Mouse (Mus musculus) lung, postnatal 0 days (tissue): Measurements from ENCODE around the gene Fst. TPM values are rescaled to one million over a fixed set of nuclear protein-coding genes. Genes with fewer than 3 reads are reported as not detected.

ENCODE experiments used
- ATAC-seq: fragments of 200-750 bp; cut with Nextera tagmentation; 2 replicates; pipeline ENCODE4 v1.8.0; 2017; ENCODE audit warnings: moderate library complexity
- DNase-seq: peaks from one replicate; pipeline ENCODE4 v3.0.0-alpha.2; 2016; ENCODE audit warnings: low spot score
- H3K27ac ChIP-seq: fragments of 300-500 bp; sonication (generic); 2 replicates; pipeline ENCODE4 v1.5.1; 2014; ENCODE audit warnings: antibody characterized with exemption, mild to moderate bottlenecking, low read length, mixed read lengths
- H3K27me3 ChIP-seq: fragments of 300-500 bp; sonication (generic); replicated peaks from 2 replicates; pipeline ENCODE4 v1.6.1; 2014; ENCODE audit warnings: low read length, mixed read lengths; ENCODE audit not compliant: insufficient read depth
- H3K36me3 ChIP-seq: fragments of 300-500 bp; sonication (generic); 2 replicates; pipeline ENCODE4 v1.6.1; 2014; ENCODE audit warnings: low read length, mixed read lengths; ENCODE audit not compliant: insufficient read depth
- H3K4me1 ChIP-seq: fragments of 300-500 bp; sonication (generic); 2 replicates; pipeline ENCODE4 v1.6.1; 2014; ENCODE audit warnings: antibody characterized with exemption, low read depth, low read length, mixed read lengths; ENCODE audit not compliant: insufficient read depth
- H3K4me2 ChIP-seq: fragments of 300-500 bp; sonication (generic); replicated peaks from 2 replicates; pipeline ENCODE4 v1.6.1; 2014; ENCODE audit warnings: low read depth, mild to moderate bottlenecking, low read length, moderate library complexity, mixed read lengths
- H3K4me3 ChIP-seq: fragments of 300-500 bp; sonication (generic); 2 replicates; pipeline ENCODE4 v1.5.1; 2014; ENCODE audit warnings: low read depth, low read length
- H3K9ac ChIP-seq: fragments of 300-500 bp; sonication (generic); replicated peaks from 2 replicates; pipeline ENCODE4 v1.6.1; 2014; ENCODE audit warnings: low read depth, mild to moderate bottlenecking
- H3K9me3 ChIP-seq: fragments of 300-500 bp; sonication (generic); 2 replicates; pipeline ENCODE4 v1.6.1; 2016; ENCODE audit warnings: low read length, mixed read lengths
- CTCF ChIP-seq: IDR thresholded peaks from 2 replicates; pipeline ENCODE4 v1.5.1; 2016; ENCODE audit warnings: antibody characterized with exemption, mild to moderate bottlenecking
- EP300 ChIP-seq: IDR thresholded peaks from 2 replicates; pipeline ENCODE4 v1.6.1; 2016; ENCODE audit warnings: antibody characterized with exemption, mild to moderate bottlenecking, control low read depth
- WGBS: fragments of 180-500 bp; shearing (Covaris S2); extraction: QIAGEN DNeasy Blood & Tissue Kit; methylation state at CpG from one replicate; pipeline ENCODE4 v1.1.7; 2014; 5-methylcytosine and 5-hydroxymethylcytosine counted together
- polyA plus RNA-seq: library from polyadenylated mRNA; unstranded; fragments of >200 nt; fragmentation: Nextera tagmentation; extraction: Ambion mirVana; gene quantifications from 2 replicates; pipeline ENCODE4 v1.2.1, GENCODE M21; 2015

The Fst gene
- 3.3 and 4.5 TPM in 2 replicates for polyA plus RNA-seq

- no peaks in the 10 kb centered on the region for H3K36me3 ChIP-seq
- no peak within 1 kb of the TSS for H3K27ac ChIP-seq
- no peaks in the 10 kb centered on the region for H3K9me3 ChIP-seq
- H3K27me3 ChIP-seq, result peaks cover 23% of the 10 kb centered on the region; the same call in 1 of the 2 replicates
- ATAC-seq, result peak; percentile 53
- no peak for TF ChIP-seq CTCF
- TF ChIP-seq EP300, result no peak
- under 1% methylated on average over 48 of the region's 77 CpGs for WGBS
- peak within 1 kb of the TSS; percentile 57 for H3K4me3 ChIP-seq
- peak within 1 kb of the TSS; percentile 97 for H3K4me2 ChIP-seq
- DNase-seq, result peak; percentile 22
- H3K4me1 ChIP-seq, result peaks cover 7% of the 10 kb centered on the region; the same call in 1 of the 2 replicates
- H3K9ac ChIP-seq, result no peak within 1 kb of the TSS
Observed at GRCm38 (mm10) chr13:114458886-114459700, at the start of gene Fst. Gene Fst, minus strand, starts transcription at chr13:114458951.

- Histone ChIP-seq H3K9ac (no peak overlapping the region), H3K36me3 (no peaks in the 10 kb centered on the region), H3K4me2 (no peak overlapping the region), H3K4me1 (no peaks in the 10 kb centered on the region), H3K27ac (no peak overlapping the region), H3K27me3 (no peaks in the 10 kb centered on the region), H3K9me3 (no peaks in the 10 kb centered on the region), H3K4me3 (no peak overlapping the region)
- no peak for TF ChIP-seq CTCF
- TF ChIP-seq EP300, result no peak
- DNase-seq (no peak), ATAC-seq (no peak)
- WGBS, result 49% methylated on average over 3 of the region's 3 CpGs
Observed at GRCm38 (mm10) chr13:114493826-114494225, 35.1 kb upstream of the Fst start.

- WGBS, result 51% methylated on average over 7 of the region's 7 CpGs
- DNase-seq (no peak), ATAC-seq (no peak)
Observed at GRCm38 (mm10) chr13:114488178-114488577, 29.4 kb upstream of the Fst start.

GRCm38 (mm10) chr13:114478329-114478728 lies 19.6 kb upstream of the Fst start:
- 87% methylated on average over 4 of the region's 4 CpGs for WGBS
- Histone ChIP-seq H3K4me1 (no peaks in the 10 kb centered on the region), H3K4me2 (no peak overlapping the region), H3K27ac (no peak overlapping the region), H3K36me3 (no peaks in the 10 kb centered on the region), H3K4me3 (no peak overlapping the region), H3K27me3 (no peaks in the 10 kb centered on the region), H3K9me3 (no peaks in the 10 kb centered on the region), H3K9ac (no peak overlapping the region)
- TF ChIP-seq EP300, result no peak
- TF ChIP-seq CTCF, result no peak
- DNase-seq (no peak), ATAC-seq (no peak)

More at GRCm38 (mm10) chr13:114488178-114488577, 29.4 kb upstream of the Fst start:
- H3K36me3 ChIP-seq, result no peaks in the 10 kb centered on the region
- no peak overlapping the region for H3K4me2 ChIP-seq
- H3K4me1 ChIP-seq, result no peaks in the 10 kb centered on the region
- H3K27ac ChIP-seq, result no peak overlapping the region
- H3K4me3 ChIP-seq, result no peak overlapping the region
- H3K9ac ChIP-seq, result no peak overlapping the region
- no peaks in the 10 kb centered on the region for H3K27me3 ChIP-seq
- TF ChIP-seq EP300 (no peak), CTCF (no peak)
- no peaks in the 10 kb centered on the region for H3K9me3 ChIP-seq

GRCm38 (mm10) chr13:114469945-114470344 lies 11.2 kb upstream of the Fst start:
- H3K36me3 ChIP-seq, result no peaks in the 10 kb centered on the region
- ATAC-seq (no peak), DNase-seq (no peak)
- H3K9ac ChIP-seq, result no peak overlapping the region
- no peak overlapping the region for H3K4me2 ChIP-seq
- H3K4me3 ChIP-seq, result no peak overlapping the region
- no peaks in the 10 kb centered on the region for H3K27me3 ChIP-seq
- 78% methylated on average over 3 of the region's 3 CpGs for WGBS
- H3K9me3 ChIP-seq, result no peaks in the 10 kb centered on the region
- no peaks in the 10 kb centered on the region for H3K4me1 ChIP-seq
- no peak overlapping the region for H3K27ac ChIP-seq
- no peak for TF ChIP-seq CTCF
- no peak for TF ChIP-seq EP300

DNA sequence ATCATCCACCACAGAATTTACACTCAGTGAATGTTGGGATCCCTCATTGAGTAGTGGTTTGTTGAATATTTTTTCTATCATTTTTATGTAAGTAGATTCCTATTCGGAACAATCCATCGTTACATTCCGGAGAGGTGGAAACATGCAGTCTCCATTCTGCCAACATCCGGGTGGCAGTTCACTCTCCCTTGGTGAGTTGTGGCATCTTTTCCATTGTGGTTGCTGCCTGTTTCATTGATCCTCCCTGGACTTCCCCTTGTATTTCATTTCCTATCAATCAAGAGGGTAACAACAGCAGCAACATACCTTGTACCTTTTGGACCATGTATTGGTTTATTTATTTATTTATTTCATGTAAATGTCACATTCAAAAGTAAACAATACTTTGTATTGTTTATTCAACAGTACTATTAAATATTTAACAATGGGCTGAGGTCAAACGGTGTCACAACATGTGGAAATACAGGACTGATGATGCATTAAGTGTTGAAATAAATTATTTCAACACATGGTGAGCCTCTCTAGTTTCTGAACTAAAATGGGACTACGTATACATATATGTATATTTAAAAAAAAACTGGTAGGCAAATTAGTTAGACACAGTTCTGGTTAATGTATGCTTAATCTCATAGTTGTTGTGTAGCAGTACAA lies 7.6 kb upstream of the Fst start:
- DNase-seq (no peak), ATAC-seq (no peak)
- H3K27me3 ChIP-seq, result no peaks in the 10 kb centered on the region
- H3K4me2 ChIP-seq, result no peak overlapping the region
- H3K4me1 ChIP-seq, result no peaks in the 10 kb centered on the region
- H3K27ac ChIP-seq, result no peak overlapping the region
- H3K36me3 ChIP-seq, result no peaks in the 10 kb centered on the region
- TF ChIP-seq EP300 (no peak), CTCF (no peak)
- H3K9me3 ChIP-seq, result no peaks in the 10 kb centered on the region
- 81% methylated on average over 6 of the region's 6 CpGs for WGBS
- no peak overlapping the region for H3K9ac ChIP-seq
- H3K4me3 ChIP-seq, result no peak overlapping the region
